In the genomic region with DNA sequence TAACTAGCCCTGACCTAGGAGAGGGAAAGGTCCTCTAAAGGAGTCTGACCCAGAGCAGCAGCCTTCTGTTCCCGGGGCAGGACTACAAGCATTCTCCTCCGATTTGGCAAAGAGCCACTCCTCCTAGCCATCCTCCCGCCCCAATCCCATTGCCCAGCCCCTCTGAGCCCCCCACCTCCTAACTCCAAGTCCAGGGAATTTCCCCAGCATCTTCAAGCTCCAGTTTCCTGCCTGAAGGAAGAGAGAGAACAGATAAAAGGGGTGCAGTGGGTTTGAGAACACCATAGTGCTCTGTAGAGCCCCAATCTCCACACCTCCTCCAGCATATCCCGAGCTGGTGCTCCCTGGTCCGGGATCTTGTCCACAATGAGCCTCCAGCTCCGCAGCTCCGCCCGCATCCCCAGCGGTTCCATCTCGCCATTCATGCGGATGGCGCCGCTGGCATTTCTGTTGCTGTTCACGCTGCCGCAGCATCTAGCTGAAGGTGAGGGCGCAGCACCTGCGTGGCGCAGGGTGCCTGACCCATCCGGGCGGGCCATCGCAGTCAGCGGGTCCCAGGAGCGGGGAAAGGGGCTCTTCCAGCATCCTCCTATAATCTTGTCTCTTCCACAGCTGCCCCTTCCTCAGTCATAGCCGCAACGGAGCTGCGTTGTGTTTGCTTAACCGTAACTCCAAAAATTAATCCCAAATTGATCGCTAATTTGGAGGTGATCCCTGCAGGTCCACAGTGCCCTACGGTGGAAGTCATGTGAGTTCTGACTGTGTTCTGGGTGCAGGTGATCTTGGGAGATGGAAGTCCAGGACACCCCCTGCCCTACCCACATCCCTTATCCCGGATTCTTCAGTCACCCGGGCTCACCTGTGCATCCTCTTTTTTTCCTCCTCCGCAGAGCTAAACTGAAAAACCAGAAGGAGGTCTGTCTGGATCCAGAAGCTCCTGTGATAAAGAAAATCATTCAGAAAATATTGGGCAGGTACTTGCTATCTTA, we compare ENCODE assay signal across 9 mouse cellular contexts. TPM values are rescaled to one million over a fixed set of nuclear protein-coding genes. Genes with fewer than 3 reads are reported as not detected.
DNase-seq lines count a peak whose midpoint lies in the region; ATAC-seq lines count a peak whose summit lies in the region.
"Had no signal": no experiment of that assay in that cellular context is flagged by ENCODE, and none has a peak within 500 bp of the region (broad histone marks: within the 10 kb centered on the region; RNA-seq: fewer than 3 reads in every experiment).

A gene (plus strand): TSS at position 284 of the 989 bp plus-strand sequence.

- WGBS in heart, embryonic 12.5 days, result 5% methylated on average over 32 of the region's 32 CpGs
- WGBS in neural tube, embryonic 12.5 days, result 4% methylated on average over 32 of the region's 32 CpGs

- H3K4me1 ChIP-seq in heart, embryonic 12.5 days (replicated peaks), result peaks cover 13% of the 10 kb centered on the region
- peaks cover 10% of the 10 kb centered on the region for H3K4me1 ChIP-seq in neural tube, embryonic 12.5 days

- H3K4me2 ChIP-seq in heart, embryonic 12.5 days, result peak within 1 kb of the TSS; percentile 62
- peak within 1 kb of the TSS; percentile 79 for H3K4me2 ChIP-seq in neural tube, embryonic 12.5 days (replicated peaks)

- peaks cover 18% of the 10 kb centered on the region; the same call in 1 of the 2 replicates for H3K27me3 ChIP-seq in heart, embryonic 12.5 days (replicated peaks)
- H3K27me3 ChIP-seq in neural tube, embryonic 12.5 days (replicated peaks), result peaks cover 13% of the 10 kb centered on the region

- ATAC-seq in heart, embryonic 12.5 days (ENCODE audit: insufficient number of reproducible peaks, low FRiP score), result no peak
- peak; percentile 69 for ATAC-seq in neural tube, embryonic 12.5 days (ENCODE audit: low FRiP score, low read depth)
- no peak for ATAC-seq in erythroblast, adult 5-6 weeks (replicated peaks; ENCODE audit: low FRiP score, poor library complexity, severe bottlenecking)

- H3K27ac ChIP-seq in heart, embryonic 12.5 days (ENCODE audit: poor library complexity, severe bottlenecking), result no peak within 1 kb of the TSS
- no peak within 1 kb of the TSS for H3K27ac ChIP-seq in neural tube, embryonic 12.5 days
- H3K27ac ChIP-seq: macrophage had no signal

- peak within 1 kb of the TSS; percentile 29 for H3K4me3 ChIP-seq in heart, embryonic 12.5 days
- H3K4me3 ChIP-seq in neural tube, embryonic 12.5 days, result peak within 1 kb of the TSS; percentile 37

- DNase-seq in layer of hippocampus, postnatal 10 days (ENCODE audit: low spot score in 2 of 2), result peak; percentile 11 to 23
- DNase-seq in layer of hippocampus, adult 9-11 months, result no peak
- peak; percentile 64 for DNase-seq in adipocyte (ENCODE audit: low spot score)
- DNase-seq in kidney, postnatal 4 days, result peak; percentile 43 to 47
- no peak for DNase-seq in urinary bladder, postnatal 10 days (ENCODE audit: low spot score)

- H3K9me3 ChIP-seq in heart, embryonic 12.5 days (replicated peaks), result no peaks in the 10 kb centered on the region
- H3K9me3 ChIP-seq in neural tube, embryonic 12.5 days, result no peaks in the 10 kb centered on the region

- H3K9ac ChIP-seq in heart, embryonic 12.5 days, result 0 out of 2 replicates have a peak within 1 kb of the TSS, but pooled peaks have one; percentile 26
- peak within 1 kb of the TSS; percentile 55 for H3K9ac ChIP-seq in neural tube, embryonic 12.5 days

- no peaks in the 10 kb centered on the region for H3K36me3 ChIP-seq in heart, embryonic 12.5 days
- H3K36me3 ChIP-seq in neural tube, embryonic 12.5 days, result no peaks in the 10 kb centered on the region

RNA-seq across cellular contexts. Expression of the gene that starts here (rescaled TPM):
- under 1 TPM; 0.23 to 0.27 TPM for total RNA-seq in layer of hippocampus, postnatal 10 days (2021)
- polyA plus RNA-seq in heart, embryonic 12.5 days (2016; fragmentation: Nextera tagmentation; extraction: Ambion mirVana), result not detected in 2 replicates
- polyA plus RNA-seq in neural tube, embryonic 12.5 days (2016; fragmentation: Nextera tagmentation; extraction: Ambion mirVana), result 0.10 TPM in 1 of 2 replicates, not detected in the other
- not detected in 2 replicates for total RNA-seq in erythroblast, adult 5-6 weeks (2015; ENCODE audit: low replicate concordance)
- not detected in 2 replicates for total RNA-seq in erythroblast, adult 5-6 weeks (2017; ENCODE audit: low replicate concordance)

Comparison
In these comparisons a context has a peak if more than half of its experiments do, and no peak if none do; other contexts are left out.
1. Peak in DNase-seq in layer of hippocampus, postnatal 10 days; RNA of the gene not detected or under 1 TPM.
2. Peak in ATAC-seq, H3K4me3 ChIP-seq, H3K9ac ChIP-seq and H3K4me2 ChIP-seq in neural tube, embryonic 12.5 days; RNA of the gene not detected or under 1 TPM.
3. DNase-seq: peak in adipocyte (single experiment) and kidney, postnatal 4 days (2 of 2); none in layer of hippocampus, adult 9-11 months (single experiment) and urinary bladder, postnatal 10 days (single experiment).